Mouse (Mus musculus): ENCODE results near the gene Gm49380.

The Gm49380 gene

DNA sequence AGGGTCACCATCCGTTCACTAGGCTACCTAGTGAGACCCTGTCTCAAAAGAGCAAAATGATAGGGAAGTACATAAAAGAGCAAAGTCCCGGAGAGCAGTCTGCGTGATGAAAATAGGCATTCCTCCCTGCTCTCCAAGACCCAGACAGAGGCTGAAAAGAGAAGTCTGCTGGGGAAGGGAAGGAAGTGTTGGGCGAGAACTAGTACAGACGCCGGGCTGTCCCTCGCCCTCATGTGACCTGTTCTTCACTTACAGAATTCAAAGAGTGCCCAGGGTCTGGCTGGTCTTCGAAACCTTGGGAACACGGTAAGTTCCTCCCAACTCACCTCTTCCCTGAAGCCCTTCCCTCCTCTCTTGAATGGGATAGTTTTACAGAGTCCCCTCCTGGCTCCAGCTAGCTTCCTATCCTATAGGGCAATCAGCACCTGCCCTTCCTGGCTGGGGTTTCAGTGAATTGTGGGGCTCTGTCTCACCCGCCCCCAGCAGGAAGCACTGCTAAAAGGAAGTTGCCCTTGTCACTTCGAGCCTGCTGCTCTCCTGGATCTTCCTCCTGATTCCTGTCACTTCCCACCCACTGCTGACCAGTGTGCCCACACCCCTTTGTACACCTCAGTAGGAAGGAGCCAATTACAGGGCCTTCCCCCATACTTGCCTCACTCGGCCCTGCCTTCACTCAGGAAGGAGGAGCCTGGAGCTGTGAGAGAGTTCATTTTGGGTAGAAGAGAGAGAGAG is 24.3 kb downstream of the Gm49380 start:
- no peak for DNase-seq (ENCODE audit: low spot score in 2 of 2)

DNA sequence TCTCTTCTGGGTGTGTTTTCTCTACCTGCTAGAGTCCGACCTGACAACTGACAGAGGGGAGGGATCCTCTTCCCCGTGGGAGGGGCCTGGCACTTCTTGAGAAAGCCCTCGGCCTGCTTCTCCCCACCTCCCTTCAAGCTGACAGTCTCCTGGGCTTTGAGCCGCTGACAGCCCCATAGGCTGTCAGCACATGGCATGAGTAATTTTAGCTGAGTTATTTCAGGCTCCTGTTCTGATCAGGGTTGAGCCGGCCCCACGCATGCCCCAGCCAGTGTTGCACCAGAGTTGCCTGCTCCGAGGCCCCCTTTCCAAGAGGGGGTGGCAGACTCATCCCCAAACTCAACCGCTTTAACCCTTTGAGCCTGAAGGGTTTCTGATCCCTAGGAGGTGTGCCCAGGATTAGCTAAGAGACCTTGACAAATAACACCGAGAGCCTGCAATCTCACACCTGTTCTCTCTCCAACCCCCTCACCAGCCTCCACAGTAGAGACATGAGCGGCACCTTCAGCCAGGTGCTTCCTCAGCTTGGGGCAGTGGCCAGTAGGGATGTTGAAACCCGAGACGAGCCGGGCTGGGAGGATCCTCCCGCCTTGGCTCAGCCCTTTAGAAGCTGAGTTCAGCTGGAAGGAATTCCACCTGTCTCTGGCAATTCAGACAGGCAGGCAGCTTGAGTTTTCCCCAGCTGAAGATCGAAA is 25.4 kb downstream of the Gm49380 start:
- peak; percentile 47 to 66 for DNase-seq (ENCODE audit: low spot score in 2 of 2)

DNA sequence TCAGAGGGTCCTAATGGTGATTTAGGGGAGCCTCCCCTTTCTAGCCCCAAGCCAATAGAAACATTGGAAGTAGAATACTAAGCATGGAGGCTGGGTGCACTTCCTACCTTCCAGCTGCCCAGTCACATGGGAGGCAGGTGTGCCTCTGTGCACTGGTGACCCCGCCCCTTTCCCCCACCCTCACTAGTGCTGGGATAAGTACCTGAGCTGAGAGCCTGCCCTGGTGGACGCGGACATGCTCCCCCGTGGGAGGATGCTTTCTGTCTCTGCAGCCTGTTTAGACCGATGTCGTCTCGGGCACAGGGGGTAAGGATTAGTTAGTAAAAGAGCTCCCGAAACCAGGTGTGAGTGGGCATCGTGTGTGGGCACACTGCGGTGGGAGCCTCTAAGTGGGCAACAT is 26.3 kb downstream of the Gm49380 start:
- DNase-seq (ENCODE audit: low spot score in 2 of 2): no peak

DNA sequence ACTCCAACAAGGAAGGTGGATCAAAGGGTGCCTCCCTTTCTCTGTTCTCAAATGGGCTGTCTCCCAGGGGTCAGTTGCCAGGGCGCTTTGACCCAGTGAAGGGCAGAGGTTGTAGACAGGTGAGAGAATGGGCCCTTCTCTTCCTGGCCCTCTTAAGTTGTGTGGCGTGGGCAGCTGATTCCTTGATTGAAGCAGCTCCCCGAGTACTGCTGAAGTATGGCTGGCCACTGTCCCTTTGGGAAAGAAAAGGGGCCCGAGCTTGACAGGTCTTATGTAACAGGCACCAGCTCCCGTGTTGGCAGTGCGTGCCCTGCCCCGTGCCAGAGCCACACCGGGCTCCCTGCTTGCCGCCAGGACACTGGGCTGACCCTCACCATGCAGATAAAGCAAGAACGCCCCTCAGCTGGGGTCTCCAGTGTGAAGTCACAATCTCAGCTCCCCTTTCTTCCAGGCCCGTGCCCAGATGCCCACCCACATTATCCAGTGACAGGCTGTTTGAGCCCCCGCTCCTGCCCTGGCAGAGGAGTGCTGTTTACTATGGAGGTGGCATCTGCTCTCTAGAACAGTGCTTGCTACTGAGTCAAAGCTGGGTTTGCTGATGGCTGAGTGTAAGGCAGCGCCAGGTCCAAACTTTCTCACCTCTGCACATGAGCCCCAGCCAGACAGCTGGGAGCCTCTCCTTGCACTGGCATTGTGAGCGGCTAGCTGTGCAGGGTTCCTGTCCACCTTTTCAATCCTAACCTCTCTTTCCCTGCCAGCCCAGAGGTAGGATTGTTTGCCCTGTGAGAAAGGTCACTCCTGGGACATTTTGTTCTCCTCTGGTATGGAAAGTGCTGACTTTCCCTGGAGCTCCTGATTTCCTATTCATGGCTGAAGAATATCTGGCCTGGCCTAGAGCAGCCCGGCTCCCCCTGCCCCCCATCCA is 27.3 kb downstream of the Gm49380 start:
- DNase-seq (ENCODE audit: low spot score in 2 of 2): peak; percentile 58 to 67

DNA sequence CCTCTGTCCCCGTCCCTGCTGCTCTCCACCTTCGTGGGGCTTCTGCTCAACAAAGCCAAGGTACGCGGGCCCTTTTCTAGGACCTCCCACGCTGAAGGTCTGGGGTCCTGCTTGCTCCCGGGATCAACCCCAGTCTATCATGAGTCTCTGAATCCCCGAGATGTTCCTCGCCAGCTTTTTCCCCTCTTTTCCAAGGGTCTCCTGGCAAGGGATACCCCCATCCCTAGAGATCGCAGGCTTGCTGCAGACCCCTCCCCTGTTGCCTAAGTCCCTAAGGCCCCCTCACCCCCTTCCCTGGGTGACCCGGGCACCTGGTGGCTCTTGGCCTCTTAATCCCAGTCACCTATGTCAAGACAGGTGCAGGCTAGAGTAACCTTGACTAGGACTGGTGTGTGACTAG is 28.0 kb downstream of the Gm49380 start:
- DNase-seq (ENCODE audit: low spot score in 2 of 2): no peak

DNA sequence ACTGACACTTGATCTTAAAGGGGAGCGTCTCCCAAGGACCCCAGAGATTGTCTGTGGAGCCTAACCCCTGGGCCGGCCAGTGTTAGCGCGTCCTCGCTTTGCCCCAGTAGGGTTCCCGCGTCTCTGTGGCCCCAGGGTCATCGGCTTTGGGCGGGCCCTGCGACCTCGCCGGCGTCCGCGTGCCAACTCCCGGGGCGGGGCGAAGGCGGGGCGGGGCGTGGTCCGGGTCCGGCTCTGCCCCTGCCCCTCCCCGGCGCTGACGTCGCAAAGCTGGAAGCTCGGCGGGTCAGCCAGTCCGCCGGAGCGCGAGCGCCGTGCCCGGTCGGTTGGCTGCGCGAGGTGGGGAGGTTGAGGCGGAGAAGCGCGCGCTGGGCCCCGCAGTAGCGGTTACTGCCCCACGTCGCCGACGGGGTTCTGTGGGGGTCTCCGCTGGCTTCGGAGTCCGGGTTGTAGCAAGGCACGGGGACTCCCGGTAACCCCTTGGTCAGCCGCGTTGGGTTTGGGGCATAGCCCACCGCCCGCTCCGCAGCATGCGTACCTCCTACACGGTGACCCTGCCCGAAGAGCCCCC is 28.6 kb downstream of the Gm49380 start:
- DNase-seq (ENCODE audit: low spot score in 2 of 2): peak; percentile 78 to 85

DNA sequence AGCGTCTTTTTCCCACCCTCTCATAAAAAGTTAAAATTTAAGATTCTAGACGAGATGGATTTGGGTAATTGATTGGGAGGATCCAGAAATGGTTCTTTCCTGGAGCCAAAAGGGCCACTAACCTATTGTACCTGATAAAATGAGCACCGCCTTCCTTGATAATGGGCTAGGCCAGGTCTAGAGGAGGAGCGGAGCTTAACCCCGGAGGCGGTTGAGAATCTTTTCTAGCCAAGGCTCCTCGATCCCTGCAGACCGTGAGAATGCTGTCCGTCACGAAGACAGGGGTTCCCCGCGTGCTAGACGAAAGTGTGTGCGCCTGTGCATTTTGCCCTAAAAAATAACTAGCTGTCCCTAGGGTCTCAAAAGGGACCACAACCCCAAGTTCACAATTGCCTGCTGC is 29.1 kb downstream of the Gm49380 start:
- DNase-seq (ENCODE audit: low spot score in 2 of 2): no peak

DNA sequence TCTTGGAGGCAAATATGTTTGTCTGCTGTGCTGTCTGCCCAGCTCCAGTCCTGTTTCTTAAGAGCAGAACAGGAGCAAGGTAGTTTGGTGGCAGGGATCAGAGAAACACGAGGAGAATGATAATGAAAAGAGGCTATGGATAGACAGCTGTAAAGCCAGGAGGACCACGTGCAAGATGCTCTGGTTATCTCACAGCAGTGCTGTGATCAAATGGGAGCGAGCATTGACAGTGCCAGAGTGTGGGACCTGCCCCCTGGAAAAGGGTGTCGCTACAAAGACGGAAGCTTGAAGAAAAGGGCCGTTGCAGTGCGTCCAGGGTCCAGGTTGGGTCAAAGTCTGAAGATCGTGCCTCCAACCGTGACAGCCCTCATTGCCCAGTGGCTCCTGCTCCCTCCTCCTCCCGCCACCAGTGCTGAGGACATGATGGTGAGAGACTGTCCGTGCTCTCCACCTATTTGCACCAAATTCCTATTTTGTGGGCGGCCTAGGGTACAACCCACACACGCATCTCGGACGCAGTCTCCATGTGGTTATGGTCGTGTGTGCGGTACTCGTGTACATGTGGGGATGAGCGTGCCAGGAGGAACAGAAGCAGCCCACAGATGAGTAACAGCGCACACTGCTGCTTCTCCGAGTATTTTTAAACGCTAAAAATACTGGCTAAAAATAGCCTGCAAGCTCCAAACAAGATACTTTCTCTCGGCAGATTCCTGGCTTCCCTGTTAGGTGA is 29.7 kb downstream of the Gm49380 start:
- peak; percentile 58 to 73 for DNase-seq (ENCODE audit: low spot score in 2 of 2)

DNA sequence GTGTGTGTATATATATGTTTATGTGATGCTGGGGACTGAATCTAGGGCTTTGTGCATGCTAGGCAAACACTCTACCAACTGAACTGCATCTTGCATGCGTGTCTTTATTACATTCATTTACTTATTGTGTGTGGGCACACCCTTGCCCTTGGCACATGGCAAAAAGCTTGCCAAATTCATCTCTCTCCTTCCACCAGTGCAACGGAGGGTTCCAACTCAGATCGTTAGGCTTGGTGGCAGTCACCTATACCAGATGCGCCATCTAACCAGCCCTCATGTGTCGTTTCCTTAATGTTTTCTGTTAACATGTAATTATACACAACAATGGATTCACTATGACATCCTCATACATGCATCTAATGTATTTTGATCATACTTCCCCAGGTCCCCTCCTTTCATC is 31.0 kb downstream of the Gm49380 start:
- DNase-seq (ENCODE audit: low spot score in 2 of 2): no peak

DNA sequence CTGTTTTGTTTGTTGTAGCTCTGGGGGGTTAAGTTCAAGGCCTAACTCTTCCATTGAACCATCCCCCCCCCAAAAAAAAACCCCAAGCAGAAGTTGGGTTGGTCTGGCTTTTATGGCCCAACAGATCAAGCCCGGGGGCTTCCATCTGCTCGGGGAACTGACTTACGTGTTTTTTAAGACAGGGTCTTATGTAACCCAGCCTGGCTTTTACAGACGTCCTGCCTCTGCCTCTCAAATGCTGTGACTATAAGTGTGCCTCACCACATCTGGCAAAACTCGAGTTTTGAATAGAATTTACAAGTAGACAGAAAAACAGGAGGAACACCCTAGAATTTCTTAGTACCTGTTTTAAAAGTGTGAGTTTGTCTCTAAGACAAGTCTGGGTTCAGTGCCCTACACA is 31.7 kb downstream of the Gm49380 start:
- DNase-seq (ENCODE audit: low spot score in 2 of 2): no peak

DNA sequence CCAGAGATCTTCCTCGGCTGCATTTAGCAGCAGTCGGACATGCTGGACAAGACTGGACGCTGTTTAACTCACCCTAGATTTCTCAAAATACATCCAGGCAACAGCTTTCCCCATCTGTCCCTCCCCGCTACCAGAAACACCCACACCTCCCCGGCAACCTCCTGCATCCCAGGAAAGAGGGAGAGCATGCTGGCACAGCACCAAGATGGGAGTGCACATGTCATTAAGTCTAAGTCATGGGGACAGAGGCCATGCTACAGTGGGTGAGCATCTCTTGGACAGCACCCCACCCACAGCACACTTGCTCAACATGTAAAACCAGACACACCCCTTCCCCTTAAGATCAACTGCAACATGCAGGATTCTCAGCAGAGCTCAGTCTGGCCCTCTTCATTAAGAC is 32.3 kb downstream of the Gm49380 start:
- peak in 1 of 2 experiments; percentile 11 for DNase-seq (ENCODE audit: low spot score in 2 of 2)

DNA sequence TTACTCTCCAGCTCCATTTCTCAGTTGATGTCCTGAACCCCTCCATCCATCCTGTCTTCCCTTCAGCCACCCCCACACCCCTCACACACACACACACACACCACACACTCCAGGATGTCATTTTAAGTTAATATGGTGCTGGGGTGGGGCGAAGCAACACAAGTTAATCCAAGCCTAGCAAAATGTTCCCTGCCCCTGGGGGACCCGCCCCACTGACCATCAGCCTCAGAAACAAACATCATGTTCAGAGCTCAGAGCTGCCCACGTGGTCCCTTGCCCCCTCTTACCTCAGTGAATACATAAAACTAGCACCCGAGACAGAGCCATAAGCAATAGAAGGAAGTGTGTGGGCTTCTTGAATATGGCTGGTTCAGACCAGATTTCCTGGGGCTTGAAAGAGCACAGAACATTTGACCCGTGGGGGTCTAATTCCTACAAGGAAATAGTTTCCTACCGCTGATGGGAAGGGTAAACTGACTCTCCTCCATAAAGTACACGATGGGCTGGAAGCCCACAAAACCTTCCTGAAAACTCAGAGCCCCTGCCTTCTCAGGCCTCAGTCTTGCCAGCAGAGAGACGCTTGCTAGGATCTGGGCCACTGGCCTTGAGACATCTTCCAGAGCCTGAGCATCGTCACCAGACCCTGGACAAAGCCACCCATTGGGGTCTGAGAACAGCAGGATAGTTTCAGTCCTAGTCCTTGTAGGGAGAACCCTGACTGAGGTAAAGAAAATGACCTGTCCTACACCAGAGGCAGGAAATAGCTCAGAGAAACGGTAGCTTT is 33.1 kb downstream of the Gm49380 start:
- DNase-seq (ENCODE audit: low spot score in 2 of 2): peak in 1 of 2 experiments; percentile 5

DNA sequence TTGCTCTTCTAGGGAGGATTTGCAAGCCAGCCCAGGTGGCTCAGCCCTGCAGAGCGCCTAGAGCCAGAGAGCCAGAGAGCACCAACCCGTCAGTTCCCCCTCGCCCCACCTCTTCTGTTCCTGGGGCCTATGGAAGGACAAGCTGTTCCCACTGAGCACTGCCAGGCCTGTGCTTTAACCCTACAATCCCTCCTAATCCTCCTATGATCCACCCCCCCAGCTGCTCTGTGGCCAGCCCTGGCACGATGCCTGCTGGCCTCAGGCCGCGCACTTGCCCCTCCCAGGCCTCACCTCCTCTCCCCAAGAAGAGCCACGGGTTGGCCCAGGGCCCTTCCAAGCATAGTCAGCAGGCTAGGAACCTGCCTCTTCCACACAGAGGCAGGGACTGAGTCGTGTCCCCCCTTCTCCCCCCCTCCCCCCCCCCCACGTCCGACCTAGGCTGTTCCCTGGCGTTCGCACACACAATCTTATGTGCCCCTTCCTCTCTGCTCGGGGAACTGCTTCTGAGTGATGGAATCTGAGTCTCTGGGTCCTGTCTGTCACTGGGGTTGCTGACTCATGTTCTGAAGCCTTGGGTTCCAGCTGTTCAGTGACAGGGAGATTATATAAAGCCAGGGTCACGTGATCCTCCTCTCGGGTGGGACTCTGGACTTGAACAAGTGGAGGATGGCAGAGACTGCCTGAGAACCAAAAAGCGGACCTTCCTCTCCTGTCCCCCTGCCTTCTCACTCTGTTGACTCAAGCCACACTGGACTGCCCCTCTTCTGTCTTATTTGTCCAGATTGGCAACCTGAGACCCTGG is 34.1 kb downstream of the Gm49380 start:
- peak in 1 of 2 experiments; percentile 12 for DNase-seq (ENCODE audit: low spot score in 2 of 2)

DNA sequence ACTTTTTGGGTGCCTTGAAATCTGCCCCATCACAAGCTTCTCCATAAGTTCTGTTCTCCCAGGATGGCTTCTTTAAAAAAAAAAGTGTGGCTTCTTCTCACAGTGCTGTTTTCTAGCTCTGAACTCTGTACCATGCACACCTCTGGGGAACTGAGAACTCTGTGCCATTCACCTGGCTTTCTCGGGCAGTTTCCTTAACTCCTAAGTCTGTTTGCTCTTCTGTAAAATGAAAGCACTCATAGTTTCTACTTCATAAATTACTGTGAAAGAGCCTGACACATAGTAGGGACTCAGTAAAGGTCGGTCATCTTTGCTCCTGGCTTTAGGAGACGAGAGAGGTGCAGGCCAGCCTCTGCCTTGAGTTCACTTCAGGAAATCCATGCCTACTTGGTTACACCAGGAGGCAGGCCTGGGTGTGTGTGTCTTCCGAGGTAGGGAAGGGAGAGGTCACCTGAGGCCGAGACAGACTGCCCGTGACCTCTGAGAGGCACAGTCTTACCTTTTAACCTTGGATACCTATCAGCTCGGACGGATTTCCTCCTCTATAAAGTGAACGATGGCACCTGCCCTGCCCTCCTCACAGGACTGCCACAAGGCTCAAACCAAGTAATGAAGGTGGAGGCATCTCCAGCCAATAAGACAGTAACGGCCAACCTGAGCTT is 35.0 kb downstream of the Gm49380 start:
- no peak for DNase-seq (ENCODE audit: low spot score in 2 of 2)

DNA sequence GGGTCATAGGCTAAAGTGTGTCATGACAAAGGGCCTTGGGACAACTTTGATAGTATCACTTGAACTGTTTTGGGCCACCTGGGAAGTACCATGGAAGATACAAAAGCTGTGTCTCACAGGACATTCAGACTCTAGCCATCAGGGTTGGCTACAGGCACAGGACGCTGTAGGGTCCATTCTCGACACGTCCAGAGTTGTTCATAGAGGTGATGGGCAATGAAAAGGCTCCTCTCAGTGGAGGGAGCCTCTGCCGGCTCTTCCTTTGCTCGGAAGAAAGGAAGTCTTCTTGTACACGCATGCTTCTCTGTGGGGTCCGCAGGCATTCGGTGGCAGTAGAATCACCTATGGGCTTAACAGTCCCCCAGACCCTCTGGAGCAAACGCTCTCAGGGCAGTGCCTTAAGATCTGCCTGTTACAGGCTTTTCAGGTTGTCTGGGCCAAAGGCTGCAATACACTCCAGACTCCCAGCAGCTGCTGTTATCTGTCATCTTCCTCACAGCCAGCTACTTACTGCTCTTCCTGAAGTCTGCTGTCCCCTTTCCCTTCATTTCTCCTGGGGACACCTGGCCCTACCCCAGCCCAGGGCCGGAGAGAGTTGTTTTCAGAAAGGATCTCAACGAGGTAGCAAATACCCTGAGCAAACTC is 35.9 kb downstream of the Gm49380 start:
- DNase-seq (ENCODE audit: low spot score in 2 of 2): no peak

DNA sequence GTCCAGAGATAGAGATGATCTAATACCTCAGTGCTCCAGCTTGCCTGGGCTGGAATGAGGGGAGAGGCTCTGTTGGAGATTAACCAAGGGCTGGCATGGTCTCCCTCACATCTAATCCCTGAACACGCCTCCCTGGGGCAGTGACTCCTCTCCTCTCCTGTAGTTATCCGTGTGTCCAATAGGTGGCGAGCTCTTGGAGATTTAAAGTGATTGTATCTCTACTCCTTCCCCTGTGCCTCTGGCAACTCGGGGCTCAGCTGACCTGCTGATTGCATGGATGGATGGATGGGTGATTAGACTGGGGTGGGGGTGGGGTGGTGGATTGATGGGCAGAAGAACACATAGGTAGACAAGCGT is 36.6 kb downstream of the Gm49380 start:
- DNase-seq (ENCODE audit: low spot score in 2 of 2): no peak

DNA sequence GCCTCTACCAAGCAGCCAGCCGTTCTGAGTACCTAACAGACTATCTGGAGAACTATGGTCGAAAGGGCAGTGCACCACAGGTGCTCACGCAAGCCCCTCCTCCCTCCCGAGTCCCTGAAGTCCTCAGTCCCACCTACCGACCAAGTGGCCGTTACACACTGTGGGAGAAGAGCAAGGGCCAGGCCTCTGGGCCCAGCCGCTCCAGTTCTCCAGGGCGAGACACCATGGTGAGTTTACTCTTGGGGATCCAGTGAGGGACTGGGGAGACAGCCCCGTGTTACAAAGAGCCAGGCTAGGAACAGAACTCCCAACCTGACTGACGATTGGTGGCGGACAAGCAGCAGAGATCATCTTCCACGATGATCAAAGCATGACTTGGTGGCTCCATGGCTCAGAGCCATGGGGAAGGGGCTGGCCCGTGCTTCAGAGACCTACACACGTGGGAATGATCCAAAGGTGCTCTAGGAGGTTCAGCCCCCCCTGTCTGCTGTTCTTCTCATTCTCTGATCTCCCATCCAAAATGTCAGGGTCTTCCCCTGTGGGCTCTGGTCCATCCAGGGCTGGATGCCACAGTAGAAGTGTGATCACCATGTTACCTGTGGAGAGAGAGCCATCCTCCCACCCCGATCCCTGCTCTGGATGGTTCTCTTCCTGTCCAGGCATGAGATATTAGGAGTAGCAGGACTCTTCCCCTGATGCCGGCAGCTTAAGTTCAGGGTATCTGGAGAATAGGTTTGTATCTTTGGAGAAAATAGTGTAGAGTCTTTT is 37.1 kb downstream of the Gm49380 start:
- no peak for DNase-seq (ENCODE audit: low spot score in 2 of 2)

Data from frontal cortex, postnatal 14 days (tissue).